Comparison of ENCODE assay signal across 8 mouse cellular contexts in the genomic region with DNA sequence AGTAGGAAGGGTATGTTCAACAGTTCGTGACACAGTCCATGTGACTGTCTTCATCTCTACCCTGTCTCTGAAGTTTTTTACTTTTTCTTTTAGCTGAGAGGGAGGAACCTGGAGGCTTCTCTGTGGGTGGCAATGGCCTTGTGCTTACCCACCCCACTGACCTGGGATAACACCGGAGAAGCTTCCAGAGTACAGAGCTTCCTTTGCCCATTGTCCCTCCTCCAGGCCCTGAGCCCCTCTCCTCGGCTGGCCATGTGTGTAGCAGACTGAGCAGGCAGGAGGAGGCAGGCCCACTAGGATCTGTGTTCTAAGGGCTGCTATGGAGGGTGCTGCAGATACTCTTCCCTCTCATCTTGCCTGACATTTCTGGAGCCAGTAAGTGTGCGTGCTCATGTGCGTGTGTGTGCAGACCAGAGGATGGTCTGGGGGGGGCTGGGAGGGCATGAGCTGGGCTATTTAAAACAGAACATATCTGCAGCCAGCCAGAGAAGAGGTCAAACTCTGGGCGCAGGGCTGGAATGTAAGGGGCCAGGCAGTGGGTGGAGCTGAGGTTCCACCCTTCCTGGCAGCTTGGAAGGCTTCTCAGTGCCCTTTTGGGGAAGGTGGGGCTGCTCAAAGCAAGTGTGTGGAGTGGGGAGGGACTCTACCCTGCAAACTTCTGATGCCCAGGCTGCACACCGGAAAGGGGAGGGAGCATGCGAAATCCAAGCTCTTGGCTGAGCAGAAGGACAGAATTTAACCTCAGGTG.
DNase-seq lines count a peak whose midpoint lies in the region; ATAC-seq and TF ChIP-seq lines count a peak whose summit lies in the region.

No protein-coding gene starts in this region.

- DNase-seq in heart, adult 11 months: peak; percentile 99
- no peak for DNase-seq in heart, adult 8-10 months (ENCODE audit: low spot score)
- peak; percentile 82 for DNase-seq in gastrocnemius, postnatal 25 days
- peak; percentile 76 for DNase-seq in kidney, adult 18-20 months
- peak; percentile 49 for DNase-seq in lung, adult 2 months
- peak; percentile 5 for DNase-seq in splenic B cell, adult 2 months (ENCODE audit: low read depth, low spot score)
- no peak for DNase-seq in right cerebral cortex, postnatal 25 days

- no peaks in the 10 kb centered on the region for H3K27me3 ChIP-seq in splenic B cell, adult 2 months (ENCODE audit: control insufficient read depth, insufficient read depth, low read length, poor library complexity, severe bottlenecking)

- no peak for TF ChIP-seq POLR2A in lung, adult 2 months (IDR thresholded peaks at IDR 0.05; ENCODE audit: borderline replicate concordance, extremely low read depth, low read depth, low read length)

- no peaks in the 10 kb centered on the region for H3K36me3 ChIP-seq in splenic B cell, adult 2 months (ENCODE audit: control insufficient read depth, insufficient read depth, low read length, poor library complexity, severe bottlenecking)

- H3K4me1 ChIP-seq in lung, adult 2 months (ENCODE audit: control insufficient read depth, insufficient read depth, low read length): peaks cover 21% of the 10 kb centered on the region

- no peak overlapping the region for H3K4me3 ChIP-seq in lung, adult 2 months (replicated peaks; ENCODE audit: extremely low read depth, low read depth, low read length)

- no peak for TF ChIP-seq CTCF in lung, adult 2 months (IDR thresholded peaks at IDR 0.05; ENCODE audit: insufficient read depth, low read length)

- WGBS in lung, adult 2 months: 21% methylated on average over 8 of the region's 8 CpGs

- no peak for ATAC-seq in frontal cortex, adult (ENCODE audit: low TSS enrichment)

Comparison
In these comparisons a context has a peak if more than half of its experiments do, and no peak if none do; other contexts are left out.
1. DNase-seq: peak in heart, adult 11 months (single experiment), gastrocnemius, postnatal 25 days (single experiment), kidney, adult 18-20 months (single experiment), lung, adult 2 months (single experiment) and splenic B cell, adult 2 months (single experiment); none in heart, adult 8-10 months (single experiment) and right cerebral cortex, postnatal 25 days (single experiment).